Mouse (Mus musculus) small intestine, adult 2 months (tissue): Measurements from ENCODE around the gene Sacm1l.

Source experiments
- CTCF ChIP-seq: fragments of 200-500 bp; IDR thresholded peaks from 2 replicates; pipeline ENCODE4 v1.5.1; 2012; ENCODE audit warnings: low read depth, mild to moderate bottlenecking, control low read depth, inconsistent platforms, low read length, moderate library complexity, mixed read lengths; ENCODE audit not compliant: insufficient replicate concordance, insufficient read length; ENCODE audit errors: extremely low read depth
- POLR2A ChIP-seq: fragments of 200-500 bp; IDR thresholded peaks from 2 replicates; pipeline ENCODE4 v1.6.1; 2012; ENCODE audit warnings: low read depth, mild to moderate bottlenecking, control low read depth, inconsistent platforms, low read length, moderate library complexity

DNA sequence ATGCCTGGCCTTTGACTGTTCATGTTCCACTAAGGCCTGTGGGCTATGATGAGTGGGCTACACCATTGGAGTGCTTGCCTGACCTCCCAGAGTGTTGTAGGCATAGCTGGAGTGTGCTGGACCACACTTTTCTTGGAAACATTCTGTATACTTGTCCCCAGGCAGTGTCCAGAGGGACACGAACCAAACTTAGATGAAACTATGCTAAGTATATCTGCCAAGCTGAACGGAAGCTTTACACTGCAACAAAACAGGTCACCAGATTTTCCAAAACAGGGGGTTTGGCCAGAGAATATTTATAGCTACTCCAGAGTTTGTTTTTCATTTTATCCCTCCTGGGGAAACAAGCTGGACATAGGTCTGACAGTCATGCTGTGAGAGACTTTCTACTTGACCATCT is 40.5 kb upstream of the Sacm1l start:
- TF ChIP-seq CTCF = no peak
- no peak for TF ChIP-seq POLR2A
